ENCODE assay signal across 20 mouse cellular contexts in genomic region chr15:85757768-85758167, GRCm38 (mm10). TPM values are rescaled to one million over a fixed set of nuclear protein-coding genes. Genes with fewer than 3 reads are reported as not detected.
DNase-seq lines count a peak whose midpoint lies in the region; ATAC-seq and TF ChIP-seq lines count a peak whose summit lies in the region.
"Had no signal": no experiment of that assay in that cellular context is flagged by ENCODE, and none has a peak within 500 bp of the region (broad histone marks: within the 10 kb centered on the region; RNA-seq: fewer than 3 reads in every experiment).

No protein-coding gene starts in this region.

- H3K4me1 ChIP-seq in intestine, postnatal 0 days (replicated peaks; ENCODE audit: control insufficient read depth, insufficient read depth, low read length) = 0 out of 2 replicates have a peak, but pooled peaks cover 6% of the 10 kb centered on the region
- H3K4me1 ChIP-seq in intestine, embryonic 15.5 days (replicated peaks) = no peaks in the 10 kb centered on the region
- no peaks in the 10 kb centered on the region for H3K4me1 ChIP-seq in lung, embryonic 14.5 days (ENCODE audit: insufficient read depth)
- no peaks in the 10 kb centered on the region for H3K4me1 ChIP-seq in limb, embryonic 10.5 days
- H3K4me1 ChIP-seq: embryonic facial prominence, embryonic 13.5 days; heart, embryonic 13.5 days; hindbrain, embryonic 10.5 days; limb, embryonic 15.5 days; neural tube, embryonic 13.5 days had no signal

- H3K4me2 ChIP-seq in intestine, postnatal 0 days (replicated peaks; ENCODE audit: low read depth) = no peak overlapping the region
- H3K4me2 ChIP-seq in intestine, embryonic 15.5 days (replicated peaks) = no peak overlapping the region
- H3K4me2 ChIP-seq in lung, embryonic 14.5 days = no peak overlapping the region
- H3K4me2 ChIP-seq: embryonic facial prominence, embryonic 13.5 days; heart, embryonic 13.5 days; limb, embryonic 15.5 days; neural tube, embryonic 13.5 days had no signal

- no peaks in the 10 kb centered on the region for H3K27me3 ChIP-seq in intestine, postnatal 0 days (replicated peaks; ENCODE audit: control insufficient read depth, insufficient read depth, low read length)
- H3K27me3 ChIP-seq in intestine, embryonic 15.5 days (replicated peaks) = no peaks in the 10 kb centered on the region
- no peaks in the 10 kb centered on the region for H3K27me3 ChIP-seq in lung, embryonic 14.5 days (ENCODE audit: insufficient read depth, low read length)
- no peaks in the 10 kb centered on the region for H3K27me3 ChIP-seq in Patski
- H3K27me3 ChIP-seq in limb, embryonic 10.5 days (ENCODE audit: low read depth, poor library complexity, severe bottlenecking) = no peaks in the 10 kb centered on the region
- H3K27me3 ChIP-seq: embryonic facial prominence, embryonic 13.5 days; heart, embryonic 13.5 days; limb, embryonic 15.5 days had no signal

- CTCF ChIA-PET in Patski (lab: Charles Lee) = no interaction called here

- no peak for ATAC-seq in intestine, postnatal 0 days
- ATAC-seq in intestine, embryonic 15.5 days = no peak
- no peak for ATAC-seq in lung, embryonic 14.5 days (ENCODE audit: insufficient read depth)
- ATAC-seq in Patski = no peak
- ATAC-seq: activated CD4-positive, CD25-positive, alpha-beta regulatory T cell, adult 4 months had no signal

- no peak for DNase-seq in lung, embryonic 14.5 days
- DNase-seq in lung, postnatal 10 days = no peak
- no peak for DNase-seq in Patski (ENCODE audit: low read depth, low spot score)
- peak; percentile 12 for DNase-seq in naive thymus-derived CD4-positive, alpha-beta T cell, adult 2 months (ENCODE audit: low read depth)
- DNase-seq in limb, embryonic 10.5 days (ENCODE audit: low spot score) = no peak
- DNase-seq in embryo, embryonic 10.5 days (ENCODE audit: low spot score) = no peak
- DNase-seq: adrenal gland, postnatal 25 days; cerebellum, adult 8-10 months; gastrocnemius, postnatal 25 days; kidney, postnatal 14 days; lung, postnatal 14 days; right cerebral cortex, postnatal 25 days had no signal

- no peak overlapping the region for H3K27ac ChIP-seq in intestine, postnatal 0 days (ENCODE audit: low read depth, low read length)
- H3K27ac ChIP-seq in intestine, embryonic 15.5 days = no peak overlapping the region
- H3K27ac ChIP-seq in lung, embryonic 14.5 days (ENCODE audit: low read depth) = no peak overlapping the region
- no peak overlapping the region for H3K27ac ChIP-seq in limb, embryonic 10.5 days
- H3K27ac ChIP-seq: embryonic facial prominence, embryonic 13.5 days; heart, embryonic 13.5 days; hindbrain, embryonic 10.5 days; limb, embryonic 15.5 days; neural tube, embryonic 13.5 days had no signal

- no peaks in the 10 kb centered on the region for H3K9me3 ChIP-seq in intestine, postnatal 0 days (ENCODE audit: control insufficient read depth)
- no peaks in the 10 kb centered on the region for H3K9me3 ChIP-seq in intestine, embryonic 15.5 days
- no peaks in the 10 kb centered on the region for H3K9me3 ChIP-seq in lung, embryonic 14.5 days (ENCODE audit: low read depth, low read length)
- H3K9me3 ChIP-seq in limb, embryonic 10.5 days (replicated peaks) = no peaks in the 10 kb centered on the region

- no peak overlapping the region for H3K4me3 ChIP-seq in intestine, postnatal 0 days (ENCODE audit: low read depth, low read length)
- H3K4me3 ChIP-seq in intestine, embryonic 15.5 days (replicated peaks) = no peak overlapping the region
- H3K4me3 ChIP-seq in lung, embryonic 14.5 days (ENCODE audit: low read depth, low read length) = no peak overlapping the region
- H3K4me3 ChIP-seq in limb, embryonic 10.5 days = no peak overlapping the region
- H3K4me3 ChIP-seq: embryonic facial prominence, embryonic 13.5 days; heart, embryonic 13.5 days; hindbrain, embryonic 10.5 days; limb, embryonic 15.5 days; neural tube, embryonic 13.5 days had no signal

- no peak overlapping the region for H3K9ac ChIP-seq in intestine, postnatal 0 days (ENCODE audit: low read depth, low read length)
- H3K9ac ChIP-seq in intestine, embryonic 15.5 days = no peak overlapping the region
- no peak overlapping the region for H3K9ac ChIP-seq in lung, embryonic 14.5 days
- H3K9ac ChIP-seq: embryonic facial prominence, embryonic 13.5 days; heart, embryonic 13.5 days; limb, embryonic 15.5 days; neural tube, embryonic 13.5 days had no signal

- in situ Hi-C loops in Patski (cut with MboI; ENCODE audit: low pct_unique_long_range_greater_than_20kb) = loop anchor here (25.0 kb wide), 1 partner anchor 645 kb away; no protein-coding TSS in a partner anchor

- H3K36me3 ChIP-seq in intestine, postnatal 0 days (ENCODE audit: control insufficient read depth, insufficient read depth) = 0 out of 2 replicates have a peak, but pooled peaks cover 7% of the 10 kb centered on the region
- H3K36me3 ChIP-seq in intestine, embryonic 15.5 days = no peaks in the 10 kb centered on the region
- H3K36me3 ChIP-seq in lung, embryonic 14.5 days (ENCODE audit: insufficient read depth) = no peaks in the 10 kb centered on the region
- H3K36me3 ChIP-seq in limb, embryonic 10.5 days = no peaks in the 10 kb centered on the region
- H3K36me3 ChIP-seq: embryonic facial prominence, embryonic 13.5 days; heart, embryonic 13.5 days; hindbrain, embryonic 10.5 days; limb, embryonic 15.5 days; neural tube, embryonic 13.5 days had no signal

- POLR2A ChIA-PET in Patski (lab: Charles Lee) = no interaction called here

- WGBS in intestine, postnatal 0 days = 97% methylated on average over 3 of the region's 3 CpGs
- 93% methylated on average over 3 of the region's 3 CpGs for WGBS in intestine, embryonic 15.5 days
- 92% methylated on average over 3 of the region's 3 CpGs for WGBS in lung, embryonic 14.5 days
- 95% methylated on average over 3 of the region's 3 CpGs for WGBS in limb, embryonic 10.5 days

- TF ChIP-seq CTCF in intestine, postnatal 0 days (IDR thresholded peaks at IDR 0.05; ENCODE audit: low read depth) = peak; percentile 55
- TF ChIP-seq CTCF in lung, embryonic 14.5 days (IDR thresholded peaks at IDR 0.05; ENCODE audit: low read depth) = peak; percentile 40
- peak; percentile 42 for TF ChIP-seq CTCF in Patski (IDR thresholded peaks at IDR 0.05)

RNA-seq across cellular contexts. Expression of gene Ppara, which starts 23.0 kb away (rescaled TPM):
- 14.3 and 21.0 TPM in 2 replicates for polyA plus RNA-seq in intestine, postnatal 0 days (2015; fragmentation: Nextera tagmentation; extraction: Ambion mirVana)
- polyA plus RNA-seq in intestine, embryonic 15.5 days (2015; fragmentation: Nextera tagmentation; extraction: Ambion mirVana) = 18.2 and 19.5 TPM in 2 replicates
- 2.7 and 3.3 TPM in 2 replicates for polyA plus RNA-seq in lung, embryonic 14.5 days (2014; fragmentation: Nextera tagmentation; extraction: Ambion mirVana)
- polyA plus RNA-seq in Patski (2021) = 4.7 TPM
- polyA plus RNA-seq in limb, embryonic 10.5 days (2016; fragmentation: Nextera tagmentation; extraction: Ambion mirVana) = 0.16 and 0.45 TPM in 2 replicates

RNA-seq across cellular contexts. Expression of gene Cdpf1, which starts 53.7 kb away (rescaled TPM):
- polyA plus RNA-seq in intestine, postnatal 0 days (2015; fragmentation: Nextera tagmentation; extraction: Ambion mirVana) = 48.6 and 49.9 TPM in 2 replicates
- 48.8 and 59.4 TPM in 2 replicates for polyA plus RNA-seq in intestine, embryonic 15.5 days (2015; fragmentation: Nextera tagmentation; extraction: Ambion mirVana)
- 26.8 and 31.2 TPM in 2 replicates for polyA plus RNA-seq in lung, embryonic 14.5 days (2014; fragmentation: Nextera tagmentation; extraction: Ambion mirVana)
- 17.5 TPM for polyA plus RNA-seq in Patski (2021)
- 35.2 and 35.6 TPM in 2 replicates for polyA plus RNA-seq in limb, embryonic 10.5 days (2016; fragmentation: Nextera tagmentation; extraction: Ambion mirVana)
